Mouse (Mus musculus): ENCODE results near the gene Dnajc3.
"Not testable (repeated sequence)": the region's sequence is repeated elsewhere in the genome, so short reads cannot be mapped to it uniquely, and the experiment has no call there.

Dnajc3 gene

DNA sequence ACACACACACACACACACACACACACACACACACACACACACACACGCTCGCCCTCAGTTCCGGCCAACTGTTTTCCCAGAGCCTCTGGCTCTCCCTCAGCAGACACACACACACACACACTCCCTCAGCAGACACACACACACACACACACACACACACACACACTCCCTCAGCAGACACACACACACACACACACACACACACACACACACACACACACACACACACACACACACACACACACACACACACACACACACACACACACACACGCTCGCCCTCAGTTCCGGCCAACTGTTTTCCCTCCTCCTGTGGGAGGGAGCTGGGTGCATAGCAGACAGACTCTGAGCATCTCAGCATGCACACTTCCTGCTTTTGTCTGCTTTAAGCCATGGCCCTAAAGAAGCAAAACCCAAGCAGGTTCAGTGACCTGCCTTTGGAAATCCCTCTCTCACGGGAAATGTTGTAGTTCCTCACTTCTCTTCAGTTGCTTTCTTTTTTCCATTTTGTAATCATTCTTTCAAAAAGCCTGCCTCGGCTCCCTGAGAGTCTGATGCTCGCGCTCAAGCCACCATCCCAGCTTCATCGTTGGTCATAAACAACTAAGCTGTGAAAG lies 44.8 kb downstream of the Dnajc3 start:
- DNase-seq (ENCODE audit: low read depth, low spot score), result not testable (repeated sequence)

DNA sequence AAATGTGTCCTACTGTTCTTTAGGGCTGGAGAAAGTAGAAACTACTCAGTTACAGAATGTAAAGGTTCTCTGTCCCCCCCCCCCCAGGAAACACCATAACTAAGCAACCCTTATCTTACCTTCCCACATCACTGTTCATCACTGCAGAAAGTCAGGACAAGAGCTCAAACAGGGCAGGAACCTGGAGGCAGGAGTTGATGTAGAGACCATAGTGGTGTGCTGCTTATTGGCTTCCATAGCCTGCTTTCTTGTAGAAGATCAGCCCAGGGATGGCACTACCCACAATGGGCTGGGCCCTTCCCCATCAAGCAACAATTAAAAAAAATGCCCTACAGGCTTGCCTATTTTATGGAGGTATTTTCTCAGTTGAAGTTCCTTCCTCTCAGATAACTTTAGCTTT lies 45.6 kb downstream of the Dnajc3 start:
- no peak for DNase-seq (ENCODE audit: low read depth, low spot score)

DNA sequence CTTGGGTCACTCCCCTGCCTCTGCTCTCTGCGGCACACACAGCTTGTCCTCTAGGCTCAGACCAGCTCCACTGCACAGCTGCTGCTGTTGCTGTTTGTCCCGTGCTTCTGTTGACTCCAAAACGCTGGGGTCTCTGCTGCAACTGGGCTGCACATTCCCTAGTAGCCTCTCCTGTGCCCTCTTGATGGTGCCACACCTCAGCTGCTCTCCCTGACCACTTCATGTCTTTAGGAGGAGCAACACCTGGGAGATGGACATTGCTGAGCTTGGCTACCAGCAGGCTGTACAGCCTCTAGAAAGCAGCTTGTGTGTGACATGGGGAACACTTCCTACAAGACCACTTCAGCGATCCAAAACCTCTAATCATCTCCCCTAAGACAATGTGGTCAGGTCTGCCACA lies 46.4 kb downstream of the Dnajc3 start:
- DNase-seq (ENCODE audit: low read depth, low spot score), result no peak

DNA sequence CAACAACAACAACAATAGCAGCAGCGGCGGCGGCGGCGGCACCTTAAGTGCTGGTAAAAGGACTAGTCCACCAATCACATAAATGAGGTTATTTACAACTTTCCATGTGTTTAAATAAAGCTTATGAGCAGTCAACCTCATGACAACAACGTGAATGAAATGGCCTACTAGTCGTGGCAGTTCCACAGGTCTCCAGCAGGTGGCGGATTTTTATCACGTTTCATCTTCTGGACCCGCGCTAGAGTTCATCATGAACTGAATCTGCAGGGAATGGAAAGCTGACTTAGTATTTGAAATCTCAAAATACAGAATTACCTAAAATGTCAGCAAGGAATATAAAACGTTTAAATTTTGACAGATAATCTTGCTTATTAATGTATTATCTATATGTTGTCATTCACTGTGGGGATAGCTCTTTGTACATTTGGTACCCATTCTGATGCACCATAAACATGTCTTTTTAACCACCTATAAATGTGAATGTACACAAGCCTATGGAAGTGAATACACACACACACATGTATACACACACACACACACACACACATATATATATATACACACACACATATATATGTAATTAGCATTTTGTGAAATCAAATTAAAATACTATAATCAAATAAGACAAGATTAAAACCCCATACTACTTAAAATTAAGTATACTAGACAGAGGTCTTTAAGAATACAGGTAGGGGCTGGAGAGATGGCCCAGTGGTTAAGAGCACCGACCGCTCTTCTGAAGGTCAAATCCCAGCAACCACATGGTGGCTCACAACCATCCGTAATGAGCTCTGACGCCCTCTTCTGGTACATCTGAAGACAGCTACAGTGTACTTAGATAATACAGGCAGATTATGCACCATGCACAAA lies 49.1 kb downstream of the Dnajc3 start:
- DNase-seq (ENCODE audit: low read depth, low spot score), result peak; percentile 41

DNA sequence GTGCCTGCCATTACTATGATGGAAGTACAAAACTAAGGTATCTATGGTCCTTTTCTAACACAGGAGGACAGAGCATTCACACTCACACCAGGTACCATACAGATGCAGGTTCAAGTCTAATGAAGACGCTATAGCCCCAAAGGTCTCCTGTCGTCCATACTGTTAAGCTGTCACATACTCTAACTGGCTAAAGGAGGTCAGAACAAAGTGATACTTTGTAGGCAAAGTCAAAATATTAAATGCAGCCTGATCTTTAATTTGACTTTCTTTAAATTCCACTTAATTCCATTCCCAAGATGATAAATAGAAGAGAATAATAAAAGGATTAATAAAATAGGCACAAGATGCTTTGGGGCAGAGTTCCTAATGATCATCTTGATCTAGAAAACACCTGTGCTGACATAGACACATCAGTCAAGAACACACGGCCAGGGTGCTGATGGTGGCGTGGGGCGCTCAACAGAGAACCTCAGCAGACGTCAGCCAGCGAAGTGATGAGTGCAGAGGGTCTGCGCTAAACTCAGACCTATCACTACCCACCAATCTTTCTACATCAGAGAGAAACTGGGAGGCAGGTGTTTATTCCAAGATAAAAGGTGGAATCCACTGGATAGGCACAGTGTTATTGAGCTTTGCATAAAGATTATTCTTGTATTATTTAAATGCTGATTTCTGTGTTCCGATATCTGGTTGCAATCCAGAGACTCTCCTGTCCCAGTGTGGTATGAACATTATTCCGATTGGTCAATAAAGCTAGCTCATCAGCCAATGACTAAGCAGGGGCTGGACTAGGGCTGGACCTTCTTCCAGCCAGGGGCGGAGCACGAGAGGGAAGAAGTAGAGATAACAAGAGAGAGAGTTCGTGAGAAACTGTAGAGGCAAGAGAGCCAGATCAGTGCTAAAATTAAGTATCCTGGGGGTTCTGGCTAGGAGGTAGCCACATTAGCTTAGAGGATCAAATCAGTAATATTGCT lies 50.0 kb downstream of the Dnajc3 start:
- DNase-seq (ENCODE audit: low read depth, low spot score), result no peak

DNA sequence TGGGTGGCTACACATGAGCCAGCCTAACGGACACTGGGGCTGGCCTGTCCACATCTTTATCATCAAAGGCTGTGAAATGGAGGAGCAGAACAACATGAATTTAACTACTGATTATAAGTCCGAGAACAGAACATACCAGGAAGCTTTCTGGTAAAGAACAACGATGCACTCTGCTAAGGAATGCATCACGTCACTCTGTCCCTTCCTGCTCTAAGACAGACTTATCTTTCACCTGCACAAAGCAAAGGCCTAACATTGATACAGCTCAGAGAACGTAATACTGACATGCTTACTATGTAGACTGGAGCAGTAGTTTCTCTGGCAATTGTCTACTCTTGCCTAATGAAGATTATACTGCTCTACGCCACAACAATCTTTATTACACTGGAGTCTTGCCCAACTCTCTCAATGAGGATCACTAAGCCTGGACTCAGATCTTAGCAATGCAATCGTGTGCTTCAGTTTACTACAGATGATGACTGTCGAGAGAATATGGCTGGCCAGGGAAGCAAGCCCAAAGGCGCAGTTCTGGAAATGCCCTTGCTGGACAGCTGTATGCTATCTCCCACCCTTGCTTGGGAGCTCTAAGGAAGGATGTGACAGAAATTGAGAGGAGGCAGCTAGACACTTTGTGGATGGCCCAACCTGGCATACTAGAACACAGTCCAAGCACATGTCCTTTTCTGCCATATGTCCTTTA lies 57.6 kb downstream of the Dnajc3 start:
- no peak for DNase-seq (ENCODE audit: low read depth, low spot score)

DNA sequence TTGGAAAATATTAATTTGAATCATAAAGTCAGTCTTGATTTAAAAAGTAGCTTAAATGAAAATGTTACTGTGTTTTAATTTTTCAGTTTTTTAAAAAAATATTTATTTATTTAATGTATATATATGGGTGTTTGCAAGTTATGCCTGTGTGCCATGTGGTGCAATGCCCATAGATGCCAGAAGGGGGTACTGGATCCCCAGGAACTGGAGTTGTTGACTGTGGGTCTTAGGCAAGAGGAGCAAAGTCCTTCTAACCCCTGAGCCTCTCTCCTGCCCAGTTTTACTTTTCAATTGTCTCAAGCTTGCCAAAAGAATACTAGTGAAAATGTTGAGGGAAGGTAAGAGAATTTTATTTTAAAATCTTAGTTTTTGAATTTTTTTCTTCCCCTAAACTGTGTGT lies 65.5 kb downstream of the Dnajc3 start:
- DNase-seq (ENCODE audit: low read depth, low spot score), result no peak

DNA sequence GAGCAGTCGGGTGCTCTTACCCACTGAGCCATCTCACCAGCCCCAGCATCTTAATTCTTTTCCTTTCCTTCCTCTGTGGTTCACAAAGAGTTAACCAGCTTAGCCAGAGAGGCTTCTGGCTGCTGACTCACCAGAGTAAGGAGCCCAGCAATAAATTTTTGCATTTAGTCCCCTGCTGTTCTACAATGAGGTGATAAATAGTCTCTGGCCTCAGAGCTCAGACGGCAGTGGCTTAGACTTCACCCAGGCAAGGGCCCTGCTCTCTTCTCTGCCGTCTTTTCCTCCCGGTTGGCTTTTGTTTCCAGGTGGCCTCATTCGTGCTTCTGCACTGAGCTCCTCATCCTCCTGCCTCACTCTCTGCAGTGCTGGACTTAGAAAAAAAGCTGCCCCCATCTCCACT lies 68.1 kb downstream of the Dnajc3 start:
- DNase-seq (ENCODE audit: low read depth, low spot score), result no peak

DNA sequence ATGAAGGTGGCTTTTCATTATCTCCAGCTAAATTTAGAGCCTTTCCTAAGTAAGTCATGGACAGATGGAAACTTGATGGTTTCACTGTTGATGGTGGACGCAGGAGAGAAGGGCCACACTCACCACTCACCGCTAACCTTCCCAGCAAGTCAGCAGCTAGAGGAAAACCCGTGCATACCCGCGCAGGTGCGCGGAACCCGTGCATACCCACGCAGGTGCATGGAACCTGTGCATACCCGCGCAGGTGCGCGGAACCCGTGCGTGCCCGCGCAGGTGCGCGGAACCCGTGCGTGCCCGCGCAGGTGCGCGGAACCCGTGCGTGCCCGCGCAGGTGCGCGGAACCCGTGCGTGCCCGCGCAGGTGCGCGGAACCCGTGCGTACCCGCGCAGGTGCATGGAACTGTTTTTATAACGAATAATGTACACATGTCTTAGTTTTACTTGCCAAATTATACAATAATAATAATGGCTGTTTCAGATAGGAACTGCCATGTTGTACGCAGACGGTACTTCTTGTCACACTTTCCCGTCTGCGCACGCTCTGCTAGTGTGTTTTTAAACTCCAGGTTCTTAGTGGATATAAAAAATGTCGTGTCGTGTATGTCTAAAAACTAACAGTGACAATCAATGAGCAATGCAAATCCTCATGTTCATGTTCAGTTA lies 68.8 kb downstream of the Dnajc3 start:
- DNase-seq (ENCODE audit: low read depth, low spot score), result no peak

DNA sequence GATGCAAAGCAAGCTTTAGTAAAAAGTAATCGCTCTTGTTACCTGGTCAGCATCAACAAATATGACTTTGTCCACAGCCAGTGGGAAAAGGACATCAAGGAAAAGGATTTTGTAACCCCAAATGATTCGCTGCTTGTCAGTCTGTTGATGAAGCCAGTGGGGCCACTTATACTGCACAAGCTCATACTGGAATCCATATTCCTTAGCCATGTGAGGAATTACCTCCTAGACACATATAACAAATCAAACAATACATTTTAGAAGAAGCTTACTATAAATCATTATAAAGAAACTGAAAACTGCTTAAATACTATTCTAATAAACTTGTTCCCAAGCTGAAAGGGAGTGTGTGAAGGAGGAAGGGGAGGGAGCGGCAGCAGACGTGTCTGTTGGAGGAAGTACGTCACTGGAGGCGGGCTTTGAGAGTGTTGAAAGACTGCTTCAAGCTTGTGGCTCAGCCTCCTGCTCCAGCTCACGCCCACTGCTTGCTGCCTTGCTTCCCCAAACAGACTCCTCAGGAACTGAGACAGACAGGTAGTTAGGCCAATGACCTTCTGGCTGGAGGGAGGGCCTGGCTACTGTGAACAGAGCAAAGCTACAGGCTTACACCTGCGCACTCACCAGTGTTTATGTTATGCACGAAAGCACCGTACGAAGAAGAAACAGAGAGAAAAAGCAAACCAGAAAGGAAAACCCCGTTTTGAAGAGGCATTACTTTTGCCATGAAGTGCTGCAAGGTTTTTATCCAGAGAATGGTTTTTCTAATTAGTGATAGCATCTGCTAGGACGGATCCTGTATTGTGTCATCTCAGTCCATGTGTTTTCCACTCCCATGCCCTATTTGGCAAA lies 69.6 kb downstream of the Dnajc3 start:
- peak; percentile 95 for DNase-seq (ENCODE audit: low read depth, low spot score)

DNA sequence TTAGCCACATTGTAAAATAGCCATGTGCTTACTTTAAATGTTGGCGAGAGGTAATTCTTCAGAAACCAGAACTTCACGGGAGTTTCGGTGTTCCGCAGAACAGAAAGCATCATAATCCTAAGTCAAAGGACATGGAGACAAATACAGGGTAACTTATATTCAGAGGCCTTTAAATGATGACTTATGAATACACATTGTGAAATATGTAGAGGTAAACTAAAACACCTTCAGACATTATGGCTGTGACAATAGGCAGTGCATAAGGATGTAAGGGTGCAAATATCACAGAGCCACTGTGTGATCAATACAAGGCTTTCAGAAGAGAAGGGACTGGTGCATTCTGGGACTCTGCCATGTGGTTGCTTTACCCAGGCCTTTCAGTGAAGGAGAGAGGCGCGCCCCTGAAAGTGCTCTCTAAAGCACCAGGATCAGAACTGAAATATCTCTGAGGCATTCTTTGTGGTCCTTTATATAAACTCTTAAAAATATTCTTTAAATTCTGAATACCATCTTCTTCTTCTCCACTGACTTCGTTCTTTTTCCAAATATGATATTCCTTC lies 70.3 kb downstream of the Dnajc3 start:
- DNase-seq (ENCODE audit: low read depth, low spot score), result no peak

DNA sequence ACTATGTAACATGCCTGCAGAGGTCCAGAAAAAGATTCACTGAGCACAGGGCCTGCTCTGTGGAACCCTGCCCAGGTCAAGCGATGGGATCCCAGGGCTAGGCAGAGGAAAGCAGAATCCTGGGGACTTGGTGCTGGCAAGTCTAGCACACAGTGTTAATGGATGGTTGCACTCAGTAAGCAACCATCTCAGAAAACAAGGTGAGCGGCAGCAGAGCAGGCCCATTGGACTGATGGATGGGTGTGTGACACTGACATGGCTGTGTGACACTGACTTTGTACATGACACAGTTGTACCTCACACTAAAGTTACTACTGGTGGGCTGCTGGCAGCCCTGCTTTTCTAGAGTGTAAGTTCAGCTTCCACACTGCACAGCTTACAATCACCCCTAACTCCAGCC lies 71.8 kb downstream of the Dnajc3 start:
- DNase-seq (ENCODE audit: low read depth, low spot score), result no peak

DNA sequence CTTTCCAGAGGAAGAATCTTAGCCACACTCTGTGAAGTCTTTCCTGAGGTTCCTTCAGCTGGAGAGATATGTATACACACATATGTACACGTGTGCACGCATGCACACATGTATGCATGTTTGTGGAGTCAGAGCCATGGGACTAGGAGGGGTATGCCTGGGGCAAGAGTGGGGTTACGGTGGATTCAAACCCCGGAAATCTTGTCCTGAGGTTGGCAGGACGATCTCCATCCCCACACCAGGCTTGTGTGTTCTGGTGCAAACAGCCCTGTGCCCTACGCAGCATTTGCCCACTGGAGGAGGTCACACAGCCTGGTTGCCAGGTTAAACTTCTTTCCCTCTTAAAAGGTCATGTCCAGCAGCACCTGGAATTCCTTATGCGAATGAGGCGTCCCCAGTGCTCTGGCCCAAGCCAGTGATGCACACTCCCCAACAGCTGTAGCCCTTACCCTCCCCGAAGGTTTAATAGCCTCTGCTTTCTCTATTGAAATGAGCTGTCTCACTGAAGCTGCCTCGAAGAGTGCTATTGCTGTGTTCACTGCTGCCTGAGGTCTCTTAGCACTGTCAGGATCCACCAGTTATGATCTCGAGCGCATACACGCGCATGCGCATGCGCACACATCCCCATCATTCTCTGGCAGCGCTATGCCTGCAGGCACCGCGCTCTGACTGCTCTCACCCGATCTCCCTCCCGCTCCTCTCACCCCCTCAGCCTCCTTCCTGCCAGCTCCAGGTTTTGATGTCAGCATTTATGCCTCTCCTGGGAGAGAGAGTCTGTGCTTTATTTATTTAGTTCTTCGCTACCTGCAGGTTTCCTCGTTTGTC lies 75.0 kb downstream of the Dnajc3 start:
- no peak for DNase-seq (ENCODE audit: low read depth, low spot score)

DNA sequence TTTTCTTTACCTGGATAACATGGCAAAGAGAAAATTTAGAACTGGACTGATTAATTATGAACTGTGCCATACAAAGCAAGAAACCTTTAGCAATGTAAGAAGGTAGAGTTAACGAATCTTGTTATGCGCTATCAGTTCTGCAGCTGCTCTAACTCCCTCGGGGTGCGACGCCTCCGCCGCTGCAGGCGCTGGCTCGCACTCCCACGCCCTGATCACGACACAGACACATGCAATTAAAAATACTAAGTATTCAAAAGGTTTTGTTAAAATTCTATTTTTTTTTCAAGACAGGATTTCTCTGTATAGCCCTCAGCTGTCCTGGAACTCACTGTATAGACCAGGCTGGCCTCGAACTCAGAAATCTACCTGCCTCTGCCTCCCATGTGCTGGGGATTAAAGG lies 75.8 kb downstream of the Dnajc3 start:
- DNase-seq (ENCODE audit: low read depth, low spot score), result no peak

DNA sequence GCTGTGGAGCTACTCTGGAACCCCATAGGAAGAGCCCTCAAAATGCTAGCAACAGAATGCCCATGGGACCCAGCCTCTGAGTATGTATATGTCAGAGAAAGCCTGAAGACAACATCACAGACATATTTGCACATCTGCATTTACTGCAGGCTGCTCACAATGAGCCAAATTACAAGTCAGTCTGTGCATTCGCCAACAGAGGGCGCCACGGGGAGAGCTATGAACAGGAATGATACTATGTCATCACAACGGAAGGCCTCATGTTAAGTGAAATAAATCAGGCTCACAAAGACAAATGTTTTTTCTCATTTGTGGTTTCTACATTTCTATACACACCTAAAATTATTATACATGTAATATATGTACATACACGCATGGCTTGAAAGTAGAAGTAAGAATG lies 88.1 kb downstream of the Dnajc3 start:
- DNase-seq (ENCODE audit: low read depth, low spot score), result no peak

DNA sequence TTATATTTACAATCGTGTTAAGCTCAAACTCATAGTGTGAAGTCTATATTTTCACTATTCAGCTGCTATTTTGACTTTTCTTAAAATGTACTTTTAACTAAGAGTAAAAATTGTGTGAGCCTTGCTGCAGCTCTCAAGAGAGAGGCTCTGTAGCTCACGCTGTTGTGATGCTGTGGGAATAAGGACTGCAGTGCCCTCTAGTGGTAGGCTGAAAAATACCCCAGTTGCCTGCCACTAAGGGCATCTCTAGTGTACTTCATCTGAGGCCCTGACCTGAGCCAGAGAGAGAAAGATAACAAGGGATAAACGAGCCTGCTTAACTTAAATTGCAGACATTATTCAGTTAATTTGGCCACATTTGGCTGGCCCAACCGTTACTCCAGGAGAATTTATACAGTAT lies 89.4 kb downstream of the Dnajc3 start:
- DNase-seq (ENCODE audit: low read depth, low spot score), result no peak

DNA sequence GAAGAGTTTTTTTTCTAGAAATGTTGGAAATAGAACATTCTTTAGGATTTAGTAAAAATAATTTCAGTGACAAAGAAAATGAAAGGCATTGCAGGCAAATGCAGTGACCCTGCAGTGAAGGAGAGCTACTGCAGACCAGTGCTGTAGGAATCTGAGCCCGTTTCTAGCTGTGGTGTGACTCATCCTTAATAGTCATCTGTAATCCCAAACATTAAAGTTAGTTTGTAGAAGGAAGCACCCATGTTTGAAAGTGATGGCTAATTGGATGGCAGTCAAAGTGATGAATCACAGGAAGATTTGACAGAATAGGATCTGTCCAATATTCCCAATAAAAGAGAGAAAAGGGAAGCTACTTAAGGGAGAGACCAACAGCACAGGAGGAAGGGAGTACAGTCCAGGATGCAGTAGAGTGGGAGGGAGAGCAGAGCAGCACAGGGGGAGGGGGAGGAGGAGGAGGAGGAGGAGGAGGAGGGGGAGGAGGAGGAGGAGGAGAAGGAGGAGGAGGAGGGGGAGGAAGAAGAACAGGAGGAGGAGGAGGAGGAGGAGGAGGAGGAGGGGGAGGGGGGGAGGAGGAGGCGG lies 90.0 kb downstream of the Dnajc3 start:
- DNase-seq (ENCODE audit: low read depth, low spot score), result no peak
